Mouse (Mus musculus): ENCODE data around the gene Ccdc121.

DNA sequence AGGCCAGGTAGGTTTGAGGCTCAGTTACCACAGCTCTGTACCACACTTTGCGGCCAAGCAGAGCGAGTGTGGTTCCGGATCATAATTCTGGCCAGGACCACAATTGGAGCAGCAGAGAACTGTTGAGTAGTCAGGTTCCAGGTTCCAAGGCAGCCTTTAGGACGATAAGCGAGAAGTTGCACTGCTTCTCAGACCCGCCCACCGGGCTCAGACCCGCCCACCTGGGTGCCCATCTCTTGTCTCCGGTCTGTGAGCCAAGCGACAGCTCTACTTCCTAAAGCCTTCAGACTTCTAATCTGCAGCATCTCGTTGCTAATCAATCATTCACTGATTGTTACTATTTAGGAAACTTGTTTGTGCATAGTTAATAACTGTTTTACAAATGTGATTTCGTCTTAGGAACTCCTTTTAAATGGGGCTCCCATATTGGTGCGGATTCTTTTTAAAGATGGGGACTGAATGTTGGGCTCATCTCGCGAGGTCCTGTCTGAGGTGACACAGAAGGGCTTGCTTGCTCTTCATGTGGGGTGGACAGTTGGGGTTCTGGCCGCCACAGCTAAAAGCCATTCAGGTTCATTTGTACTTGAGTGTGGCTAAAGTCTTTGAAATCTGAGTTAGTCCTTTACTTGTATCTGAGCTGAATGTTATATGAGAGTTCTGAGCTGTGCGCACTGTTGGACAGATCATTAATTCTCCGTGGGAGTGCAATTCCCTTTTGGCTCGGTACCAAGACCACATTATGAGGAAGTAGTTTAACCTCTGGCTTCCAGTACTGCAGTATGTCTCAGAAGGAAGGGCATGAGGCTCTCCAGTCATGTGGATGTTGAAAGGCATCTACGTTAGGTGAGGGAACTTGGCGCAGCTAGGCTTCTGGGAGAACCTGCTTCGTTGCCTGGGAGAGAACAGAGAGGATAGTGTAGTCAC lies 28.9 kb upstream of the Ccdc121 start:
- TF ChIP-seq CTCF (conservative IDR thresholded peaks at IDR 0.05 in 1 of 2, IDR thresholded peaks at IDR 0.05 in 1 of 2; ENCODE audit: low read depth in 2 of 2, low read length in 2 of 2) (no peak), ZNF384 (IDR thresholded peaks at IDR 0.05; ENCODE audit: low read depth, low read length) (no peak), USF2 (conservative IDR thresholded peaks at IDR 0.05; ENCODE audit: low read depth, low read length) (no peak), ELF1 (IDR thresholded peaks at IDR 0.05; ENCODE audit: low read depth, low read length) (no peak), POLR2A (IDR thresholded peaks at IDR 0.05; ENCODE audit: low read depth, low read length) (no peak), ZMIZ1 (IDR thresholded peaks at IDR 0.05; ENCODE audit: low read depth, low read length) (no peak), ZKSCAN1 (IDR thresholded peaks at IDR 0.05; ENCODE audit: borderline replicate concordance, low read depth, low read length) (no peak), KAT2A (IDR thresholded peaks at IDR 0.05; ENCODE audit: insufficient replicate concordance, low read length) (no peak), TBP (conservative IDR thresholded peaks at IDR 0.05; ENCODE audit: low read depth, low read length) (no peak), RAD21 (IDR thresholded peaks at IDR 0.05; ENCODE audit: low read depth, low read length) (no peak), E2F4 (IDR thresholded peaks at IDR 0.05; ENCODE audit: insufficient replicate concordance, low read depth, low read length) (no peak)

All from CH12.LX (cell line).